Mouse (Mus musculus): ENCODE results near the gene S100a4. TPM values are rescaled to one million over a fixed set of nuclear protein-coding genes. Genes with fewer than 3 reads are reported as not detected.

The S100a4 gene
- polyA plus RNA-seq (2014; fragmentation: Nextera tagmentation; extraction: Ambion mirVana) = 1.2 and 1.6 TPM in 2 replicates

- no peaks in the 10 kb centered on the region for H3K27me3 ChIP-seq (ENCODE audit: control insufficient read depth, insufficient read depth, low read length)
- H3K4me1 ChIP-seq (replicated peaks; ENCODE audit: control insufficient read depth, insufficient read depth, low read length) = 0 out of 2 replicates have a peak, but pooled peaks cover 5% of the 10 kb centered on the region
- no peaks in the 10 kb centered on the region for H3K36me3 ChIP-seq (replicated peaks; ENCODE audit: control insufficient read depth, insufficient read depth)
- ATAC-seq (ENCODE audit: low FRiP score) (no peak), DNase-seq (ENCODE audit: low spot score) (no peak)
- H3K9me3 ChIP-seq (ENCODE audit: control insufficient read depth, low read length) = no peaks in the 10 kb centered on the region
- no peak within 1 kb of the TSS for H3K9ac ChIP-seq
- H3K4me3 ChIP-seq (replicated peaks; ENCODE audit: low read length) = no peak within 1 kb of the TSS
- no peak within 1 kb of the TSS for H3K4me2 ChIP-seq (replicated peaks)
- H3K27ac ChIP-seq = no peak within 1 kb of the TSS
- WGBS = 71% methylated on average over 3 of the region's 3 CpGs
These were observed at the start of gene S100a4 for GRCm38 (mm10) chr3:90603623-90604022. S100a4 (plus strand) TSS chr3:90603771.

- Histone ChIP-seq H3K27me3 (ENCODE audit: control insufficient read depth, insufficient read depth, low read length) (no peaks in the 10 kb centered on the region), H3K9me3 (ENCODE audit: control insufficient read depth, low read length) (no peaks in the 10 kb centered on the region), H3K27ac (no peak overlapping the region), H3K9ac (no peak overlapping the region), H3K4me2 (replicated peaks) (no peak overlapping the region), H3K4me1 (replicated peaks; ENCODE audit: control insufficient read depth, insufficient read depth, low read length) (no peaks in the 10 kb centered on the region), H3K4me3 (replicated peaks; ENCODE audit: low read length) (no peak overlapping the region), H3K36me3 (replicated peaks; ENCODE audit: control insufficient read depth, insufficient read depth) (no peaks in the 10 kb centered on the region)
- ATAC-seq (ENCODE audit: low FRiP score) (peak; percentile 87; the same call in 1 of the 2 replicates), DNase-seq (ENCODE audit: low spot score) (peak; percentile 47)
- 31% methylated on average over 5 of the region's 5 CpGs for WGBS
These were observed 47.6 kb upstream of the S100a4 start for GRCm38 (mm10) chr3:90555954-90556353.

GRCm38 (mm10) chr3:90560008-90560628, 43.5 kb upstream of the S100a4 start, which contains the start of gene S100a3:
S100a3 (plus strand) TSS chr3:90560578.
- H3K27me3 ChIP-seq (ENCODE audit: control insufficient read depth, insufficient read depth, low read length) = no peaks in the 10 kb centered on the region
- 80% methylated on average over 6 of the region's 6 CpGs for WGBS
- no peak within 1 kb of the TSS for H3K4me3 ChIP-seq (replicated peaks; ENCODE audit: low read length)
- DNase-seq (ENCODE audit: low spot score) (no peak), ATAC-seq (ENCODE audit: low FRiP score) (no peak)
- no peak within 1 kb of the TSS for H3K27ac ChIP-seq
- no peaks in the 10 kb centered on the region for H3K4me1 ChIP-seq (replicated peaks; ENCODE audit: control insufficient read depth, insufficient read depth, low read length)
- H3K4me2 ChIP-seq (replicated peaks) = no peak within 1 kb of the TSS
- no peaks in the 10 kb centered on the region for H3K36me3 ChIP-seq (replicated peaks; ENCODE audit: control insufficient read depth, insufficient read depth)
- H3K9me3 ChIP-seq (ENCODE audit: control insufficient read depth, low read length) = no peaks in the 10 kb centered on the region
- no peak within 1 kb of the TSS for H3K9ac ChIP-seq

- no peaks in the 10 kb centered on the region for H3K9me3 ChIP-seq (ENCODE audit: control insufficient read depth, low read length)
- no peak overlapping the region for H3K4me3 ChIP-seq (replicated peaks; ENCODE audit: low read length)
- H3K27ac ChIP-seq = no peak overlapping the region
- no peak overlapping the region for H3K9ac ChIP-seq
- DNase-seq (ENCODE audit: low spot score) = no peak
- WGBS = 88% methylated on average over 5 of the region's 5 CpGs
- no peaks in the 10 kb centered on the region for H3K27me3 ChIP-seq (ENCODE audit: control insufficient read depth, insufficient read depth, low read length)
- H3K36me3 ChIP-seq (replicated peaks; ENCODE audit: control insufficient read depth, insufficient read depth) = no peaks in the 10 kb centered on the region
- no peaks in the 10 kb centered on the region for H3K4me1 ChIP-seq (replicated peaks; ENCODE audit: control insufficient read depth, insufficient read depth, low read length)
- ATAC-seq (ENCODE audit: low FRiP score) = no peak
- no peak overlapping the region for H3K4me2 ChIP-seq (replicated peaks)
These were observed 28.9 kb upstream of the S100a4 start for GRCm38 (mm10) chr3:90574691-90575090.

GRCm38 (mm10) chr3:90575320-90575719, 28.3 kb upstream of the S100a4 start:
- no peak for ATAC-seq (ENCODE audit: low FRiP score)

GRCm38 (mm10) chr3:90576351-90577001, 27.1 kb upstream of the S100a4 start:
- ATAC-seq (ENCODE audit: low FRiP score) (no peak), DNase-seq (ENCODE audit: low spot score) (no peak)
- H3K27me3 ChIP-seq (ENCODE audit: control insufficient read depth, insufficient read depth, low read length) = no peaks in the 10 kb centered on the region
- H3K4me2 ChIP-seq (replicated peaks) = no peak overlapping the region
- H3K27ac ChIP-seq = no peak overlapping the region
- no peaks in the 10 kb centered on the region for H3K4me1 ChIP-seq (replicated peaks; ENCODE audit: control insufficient read depth, insufficient read depth, low read length)
- H3K36me3 ChIP-seq (replicated peaks; ENCODE audit: control insufficient read depth, insufficient read depth) = no peaks in the 10 kb centered on the region
- H3K4me3 ChIP-seq (replicated peaks; ENCODE audit: low read length) = no peak overlapping the region
- H3K9me3 ChIP-seq (ENCODE audit: control insufficient read depth, low read length) = no peaks in the 10 kb centered on the region
- WGBS = 74% methylated on average over 10 of the region's 10 CpGs
- H3K9ac ChIP-seq = no peak overlapping the region

More at GRCm38 (mm10) chr3:90575320-90575719, 28.3 kb upstream of the S100a4 start:
- 89% methylated on average over 3 of the region's 3 CpGs for WGBS
- Histone ChIP-seq H3K27me3 (ENCODE audit: control insufficient read depth, insufficient read depth, low read length) (no peaks in the 10 kb centered on the region), H3K4me2 (replicated peaks) (no peak overlapping the region), H3K36me3 (replicated peaks; ENCODE audit: control insufficient read depth, insufficient read depth) (no peaks in the 10 kb centered on the region), H3K4me3 (replicated peaks; ENCODE audit: low read length) (no peak overlapping the region), H3K9ac (no peak overlapping the region), H3K4me1 (replicated peaks; ENCODE audit: control insufficient read depth, insufficient read depth, low read length) (no peaks in the 10 kb centered on the region), H3K27ac (no peak overlapping the region), H3K9me3 (ENCODE audit: control insufficient read depth, low read length) (no peaks in the 10 kb centered on the region)
- no peak for DNase-seq (ENCODE audit: low spot score)

GRCm38 (mm10) chr3:90579433-90579832, 24.1 kb upstream of the S100a4 start:
- H3K27me3 ChIP-seq (ENCODE audit: control insufficient read depth, insufficient read depth, low read length) = no peaks in the 10 kb centered on the region
- no peaks in the 10 kb centered on the region for H3K4me1 ChIP-seq (replicated peaks; ENCODE audit: control insufficient read depth, insufficient read depth, low read length)
- H3K9me3 ChIP-seq (ENCODE audit: control insufficient read depth, low read length) = no peaks in the 10 kb centered on the region
- no peak overlapping the region for H3K9ac ChIP-seq
- no peak overlapping the region for H3K27ac ChIP-seq
- DNase-seq (ENCODE audit: low spot score) (no peak), ATAC-seq (ENCODE audit: low FRiP score) (no peak)
- H3K4me3 ChIP-seq (replicated peaks; ENCODE audit: low read length) = no peak overlapping the region
- no peak overlapping the region for H3K4me2 ChIP-seq (replicated peaks)
- no peaks in the 10 kb centered on the region for H3K36me3 ChIP-seq (replicated peaks; ENCODE audit: control insufficient read depth, insufficient read depth)
- 84% methylated on average over 7 of the region's 7 CpGs for WGBS

GRCm38 (mm10) chr3:90581141-90581540, 22.4 kb upstream of the S100a4 start:
- Histone ChIP-seq H3K4me3 (replicated peaks; ENCODE audit: low read length) (no peak overlapping the region), H3K9ac (no peak overlapping the region), H3K27me3 (ENCODE audit: control insufficient read depth, insufficient read depth, low read length) (no peaks in the 10 kb centered on the region), H3K36me3 (replicated peaks; ENCODE audit: control insufficient read depth, insufficient read depth) (no peaks in the 10 kb centered on the region), H3K27ac (no peak overlapping the region), H3K4me1 (replicated peaks; ENCODE audit: control insufficient read depth, insufficient read depth, low read length) (no peaks in the 10 kb centered on the region), H3K9me3 (ENCODE audit: control insufficient read depth, low read length) (no peaks in the 10 kb centered on the region), H3K4me2 (replicated peaks) (no peak overlapping the region)
- WGBS = 96% methylated on average over 5 of the region's 5 CpGs
- no peak for DNase-seq (ENCODE audit: low spot score)
- no peak for ATAC-seq (ENCODE audit: low FRiP score)

- H3K4me2 ChIP-seq (replicated peaks) = no peak overlapping the region
- H3K36me3 ChIP-seq (replicated peaks; ENCODE audit: control insufficient read depth, insufficient read depth) = no peaks in the 10 kb centered on the region
- no peak overlapping the region for H3K27ac ChIP-seq
- H3K27me3 ChIP-seq (ENCODE audit: control insufficient read depth, insufficient read depth, low read length) = no peaks in the 10 kb centered on the region
- no peak overlapping the region for H3K9ac ChIP-seq
- H3K9me3 ChIP-seq (ENCODE audit: control insufficient read depth, low read length) = no peaks in the 10 kb centered on the region
- 98% methylated on average over 1 of the region's 1 CpGs for WGBS
- DNase-seq (ENCODE audit: low spot score) (no peak), ATAC-seq (ENCODE audit: low FRiP score) (no peak)
- H3K4me1 ChIP-seq (replicated peaks; ENCODE audit: control insufficient read depth, insufficient read depth, low read length) = no peaks in the 10 kb centered on the region
- H3K4me3 ChIP-seq (replicated peaks; ENCODE audit: low read length) = no peak overlapping the region
These were observed 21.4 kb upstream of the S100a4 start for GRCm38 (mm10) chr3:90582156-90582555.

Measured in hindbrain, embryonic 14.5 days (tissue).